Mouse (Mus musculus): ENCODE data around the gene Amigo1. TPM values are rescaled to one million over a fixed set of nuclear protein-coding genes. Genes with fewer than 3 reads are reported as not detected.

Gene Amigo1
- total RNA-seq, 4 experiments from 2014 or later: 30.3 to 36.5 (median 32.6) TPM

DNA sequence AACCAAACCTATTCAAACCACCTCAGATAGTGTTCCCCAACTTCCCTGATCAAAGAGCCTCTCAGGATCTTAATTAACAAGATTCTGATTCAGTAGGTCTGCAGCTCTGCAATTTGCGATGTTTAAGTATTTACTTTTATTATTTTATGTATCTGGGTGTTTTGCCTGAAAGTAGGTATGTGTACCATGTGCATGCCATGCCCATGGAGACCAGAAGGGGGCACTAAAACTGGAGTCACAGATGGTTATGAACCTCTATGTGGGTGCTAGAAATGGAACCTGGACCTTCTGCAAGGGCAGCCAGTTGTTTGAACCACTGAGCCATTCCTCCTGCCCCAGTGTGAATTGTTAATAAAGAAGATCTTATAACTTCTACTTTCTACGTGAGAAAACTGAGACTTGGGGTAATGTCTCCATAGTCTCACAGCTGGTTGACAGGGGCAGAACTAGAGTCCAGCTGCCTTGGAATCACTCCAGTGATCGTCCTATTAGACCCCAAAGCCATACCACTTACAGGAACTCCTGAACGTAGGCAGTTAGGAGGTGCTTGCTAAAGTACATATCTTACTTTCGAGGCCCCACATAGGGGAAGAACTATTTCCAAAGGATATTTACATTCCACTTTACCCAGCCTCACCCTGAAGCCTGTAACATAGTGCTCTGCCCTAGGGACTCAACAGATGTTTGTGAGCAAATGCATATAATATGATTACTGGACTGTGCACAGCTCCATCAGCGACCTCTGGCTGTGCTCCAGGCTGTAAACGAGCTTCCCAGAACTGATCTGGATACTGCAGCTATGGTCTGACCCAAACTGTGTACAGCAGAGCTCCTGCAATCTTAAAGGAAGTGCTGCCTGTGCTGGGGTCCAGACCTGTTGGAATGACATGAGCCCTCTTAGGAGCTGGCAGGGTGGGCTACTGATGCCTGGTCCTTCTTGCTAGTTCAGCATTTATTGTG lies 7.1 kb upstream of the Amigo1 start:
- DNase-seq (ENCODE audit: low spot score in 2 of 2): no peak

DNA sequence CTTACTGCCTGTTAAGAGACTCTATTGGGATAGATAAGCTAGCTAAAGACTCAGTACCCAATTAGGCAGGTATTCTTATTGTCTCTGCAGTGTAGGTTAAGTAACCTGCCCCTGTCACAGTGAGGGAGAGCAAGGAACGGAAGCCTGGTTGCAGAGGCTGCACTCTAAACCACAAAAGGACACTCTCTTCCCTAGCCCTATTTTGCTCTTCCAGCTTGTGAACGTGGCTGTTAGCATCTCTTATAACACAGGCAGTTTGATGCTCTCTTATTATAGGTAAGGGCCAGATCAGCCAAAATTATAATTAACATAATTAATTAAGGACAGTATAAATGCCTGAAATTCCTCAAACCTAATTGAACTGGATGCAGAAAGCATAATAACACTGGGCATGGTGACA lies 5.6 kb upstream of the Amigo1 start:
- DNase-seq (ENCODE audit: low spot score in 2 of 2): no peak

DNA sequence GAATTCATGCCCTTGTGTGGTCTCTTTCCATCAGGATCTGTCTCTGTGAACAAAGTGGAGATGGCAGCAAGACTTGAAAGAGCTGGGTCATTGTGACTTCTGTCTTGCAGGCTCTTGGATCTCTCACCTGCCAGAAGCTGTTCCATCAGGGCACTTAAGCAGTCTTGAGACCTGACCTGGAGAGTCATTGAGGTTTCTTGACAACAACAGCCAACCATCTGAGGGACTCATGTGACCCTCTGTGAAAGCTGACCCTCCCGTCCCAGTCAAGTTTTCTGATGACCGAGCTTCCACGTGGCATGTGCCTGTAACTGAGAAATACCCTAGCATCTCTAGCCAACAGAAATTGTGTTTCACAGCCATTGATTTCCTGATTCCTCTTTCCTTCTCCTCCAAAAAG lies 1.4 kb upstream of the Amigo1 start:
- DNase-seq (ENCODE audit: low spot score in 2 of 2): no peak

DNA sequence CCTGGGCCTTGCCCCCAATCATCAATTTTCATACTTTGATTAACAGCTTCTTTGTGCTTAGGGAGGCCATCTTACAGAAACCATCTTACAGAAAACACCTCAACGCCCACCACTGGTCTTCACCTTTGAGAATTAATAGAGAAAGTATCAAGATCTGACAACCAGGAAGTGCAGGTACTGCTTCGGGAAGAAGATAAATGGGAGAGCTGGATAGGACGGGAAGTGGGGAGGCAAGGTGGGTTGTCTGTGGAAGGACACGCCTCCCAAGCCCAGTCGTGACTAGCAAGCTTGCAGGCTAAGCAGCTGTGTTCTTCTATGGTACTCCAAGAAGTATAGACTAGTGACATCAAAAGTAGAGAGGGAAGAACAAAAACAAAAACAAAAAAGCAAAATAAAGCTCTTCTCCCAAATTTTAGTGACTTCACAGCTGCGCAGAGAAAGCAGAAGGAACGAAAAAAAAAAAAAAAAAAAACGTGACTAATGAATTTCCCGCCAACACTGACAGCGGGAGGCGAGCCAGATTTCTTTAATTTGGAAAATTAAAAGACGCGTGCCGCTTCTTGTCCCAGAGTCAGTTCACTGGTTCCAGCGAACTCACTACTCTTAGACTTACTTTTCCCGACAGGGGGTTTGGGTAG lies 556 bp upstream of the Amigo1 start:
- DNase-seq (ENCODE audit: low spot score in 2 of 2): no peak

DNA sequence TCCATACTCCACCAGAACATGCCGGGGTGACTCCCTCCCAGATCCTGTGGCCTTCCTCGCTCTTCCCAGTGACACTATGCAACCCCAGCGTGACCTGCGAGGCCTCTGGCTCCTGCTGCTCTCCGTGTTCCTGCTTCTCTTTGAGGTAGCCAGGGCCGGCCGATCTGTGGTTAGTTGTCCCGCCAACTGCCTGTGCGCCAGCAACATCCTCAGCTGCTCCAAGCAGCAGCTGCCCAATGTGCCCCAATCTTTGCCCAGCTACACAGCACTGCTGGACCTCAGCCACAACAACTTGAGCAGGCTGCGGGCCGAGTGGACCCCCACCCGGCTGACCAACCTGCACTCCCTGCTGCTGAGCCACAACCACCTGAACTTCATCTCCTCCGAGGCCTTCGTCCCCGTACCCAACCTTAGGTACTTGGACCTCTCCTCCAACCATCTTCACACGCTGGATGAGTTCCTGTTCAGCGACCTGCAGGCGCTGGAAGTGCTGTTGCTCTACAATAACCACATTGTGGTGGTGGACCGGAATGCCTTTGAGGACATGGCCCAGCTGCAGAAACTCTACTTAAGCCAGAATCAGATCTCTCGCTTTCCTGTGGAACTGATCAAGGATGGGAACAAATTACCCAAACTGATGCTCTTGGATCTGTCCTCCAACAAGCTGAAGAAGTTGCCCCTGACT lies 1.1 kb downstream of the Amigo1 start:
- no peak for DNase-seq (ENCODE audit: low spot score in 2 of 2)

DNA sequence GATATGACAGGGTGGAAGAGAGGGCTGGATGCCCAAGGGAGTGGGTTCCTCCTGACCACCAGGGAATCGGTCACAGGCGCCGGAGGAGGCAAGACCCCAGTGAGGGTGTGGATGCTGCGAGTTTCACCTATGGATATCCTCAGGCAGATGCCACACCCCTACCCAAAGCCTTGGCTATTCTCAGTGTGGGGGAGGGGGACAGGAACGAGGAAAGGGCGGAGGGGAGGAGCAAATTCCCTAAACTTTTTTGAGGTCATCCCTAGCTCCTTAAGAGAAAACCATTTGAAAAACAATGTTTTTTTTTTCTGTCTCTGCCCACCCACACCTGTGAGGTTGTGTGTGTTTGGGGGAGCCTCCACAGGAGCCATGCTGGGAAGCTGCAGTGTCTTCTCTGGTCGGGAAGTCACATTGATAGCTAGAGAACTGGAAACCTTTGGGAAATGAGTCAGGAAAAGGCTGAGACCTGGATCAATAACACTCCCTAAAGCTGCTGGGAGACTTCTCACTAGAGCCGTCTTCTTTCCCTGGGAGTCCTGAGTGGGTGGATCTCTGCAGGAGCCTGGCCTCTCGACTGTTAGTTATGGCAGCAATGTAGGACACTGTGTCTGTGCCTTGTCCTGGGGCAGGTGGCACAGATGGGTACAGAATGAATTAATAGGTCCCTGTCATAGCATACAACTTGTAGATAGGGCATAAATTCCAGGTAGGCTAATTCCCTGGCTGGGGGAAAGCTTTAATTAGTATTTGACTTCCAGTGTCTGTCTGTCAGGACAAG lies 2.8 kb downstream of the Amigo1 start:
- DNase-seq (ENCODE audit: low spot score in 2 of 2): no peak

DNA sequence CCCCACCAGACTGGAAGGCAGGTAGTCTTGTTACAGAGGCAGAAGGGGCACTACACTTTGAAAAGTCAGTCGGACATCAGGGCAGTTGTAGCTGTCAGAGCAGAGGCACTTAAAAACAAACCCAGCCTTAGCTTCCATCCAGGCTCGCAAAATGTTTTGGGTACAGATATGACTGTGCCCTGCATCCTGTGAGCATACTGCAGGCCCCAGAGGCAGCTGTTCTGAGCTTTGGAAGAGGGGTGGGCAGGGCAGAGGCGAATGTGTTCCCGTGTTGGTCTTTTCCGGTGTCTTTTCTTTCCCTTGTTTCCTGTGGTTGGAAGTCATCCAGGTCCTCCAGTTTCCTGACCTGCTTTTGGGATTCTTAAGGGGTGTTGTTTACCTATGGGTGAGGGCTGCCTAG lies 3.8 kb downstream of the Amigo1 start:
- DNase-seq (ENCODE audit: low spot score in 2 of 2): no peak

DNA sequence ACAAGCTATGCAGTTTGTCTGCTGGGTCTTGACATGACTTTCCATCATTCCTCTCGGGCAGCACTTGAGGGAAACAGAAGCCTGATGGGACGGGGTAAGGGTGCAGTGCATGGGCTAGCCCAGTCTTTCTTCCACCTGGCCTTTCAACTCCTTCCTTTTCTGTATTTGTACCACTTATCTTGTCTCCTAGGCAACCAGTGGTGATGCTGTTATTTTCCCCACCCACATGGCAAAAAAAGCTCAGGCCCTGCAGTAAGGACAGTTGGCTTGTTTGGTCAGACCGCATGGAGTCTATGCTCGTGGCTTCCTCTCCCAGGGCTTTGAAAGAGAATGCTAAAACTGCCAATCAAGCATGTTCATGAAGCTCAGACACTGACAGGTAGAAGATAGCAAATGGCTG lies 7.6 kb downstream of the Amigo1 start:
- no peak for DNase-seq (ENCODE audit: low spot score in 2 of 2)

DNA sequence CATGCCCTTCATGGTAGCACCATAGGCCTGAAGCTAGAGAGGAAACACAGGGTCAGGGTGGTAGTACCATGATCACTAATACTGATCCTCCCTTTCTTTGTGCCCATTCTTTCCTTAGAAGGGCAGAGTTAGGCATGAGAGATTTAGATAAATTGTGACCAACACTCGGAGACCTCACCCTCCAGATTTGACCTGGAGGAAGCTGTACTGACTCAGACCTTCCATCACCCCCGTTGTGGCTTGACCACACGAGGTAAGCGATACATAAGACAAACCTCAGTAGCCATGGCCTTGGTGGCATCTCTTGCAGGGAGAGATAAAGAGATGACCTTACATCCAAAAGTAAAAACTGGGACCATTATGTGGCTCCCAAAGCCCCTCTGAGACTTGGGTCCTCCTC lies 9.2 kb downstream of the Amigo1 start:
- DNase-seq (ENCODE audit: low spot score in 2 of 2): no peak

DNA sequence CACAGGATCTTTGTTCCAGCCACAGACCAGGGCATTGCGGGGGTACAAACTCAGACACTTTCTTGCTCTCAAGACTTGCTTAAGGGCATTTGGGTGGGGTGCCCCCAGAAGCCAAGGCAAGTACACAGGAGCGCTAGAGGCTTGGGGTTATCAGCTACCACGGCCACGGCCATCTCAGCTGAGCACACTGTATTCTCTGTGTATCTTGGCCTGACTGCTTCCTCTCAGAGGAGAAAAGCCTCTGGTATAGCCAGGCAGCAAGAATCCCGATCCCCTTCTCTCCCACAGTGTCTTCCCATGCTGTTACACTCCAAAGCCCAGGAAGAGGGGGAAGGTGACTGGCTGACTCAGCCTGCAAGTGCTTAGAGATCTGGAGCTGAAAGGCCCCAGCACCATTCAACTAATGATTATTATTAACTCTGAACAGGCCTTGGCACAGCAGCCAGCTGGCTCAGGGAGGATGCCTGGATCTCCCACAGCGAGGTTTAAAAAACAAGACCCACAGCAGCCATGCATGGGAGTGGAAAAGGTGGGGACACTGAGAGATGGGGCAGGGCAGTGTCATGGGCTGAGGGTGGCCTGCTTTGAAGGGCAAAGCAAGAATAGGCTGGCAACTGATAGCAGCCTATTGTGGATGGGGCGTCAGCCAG lies 9.9 kb downstream of the Amigo1 start:
- DNase-seq (ENCODE audit: low spot score in 2 of 2): no peak

DNA sequence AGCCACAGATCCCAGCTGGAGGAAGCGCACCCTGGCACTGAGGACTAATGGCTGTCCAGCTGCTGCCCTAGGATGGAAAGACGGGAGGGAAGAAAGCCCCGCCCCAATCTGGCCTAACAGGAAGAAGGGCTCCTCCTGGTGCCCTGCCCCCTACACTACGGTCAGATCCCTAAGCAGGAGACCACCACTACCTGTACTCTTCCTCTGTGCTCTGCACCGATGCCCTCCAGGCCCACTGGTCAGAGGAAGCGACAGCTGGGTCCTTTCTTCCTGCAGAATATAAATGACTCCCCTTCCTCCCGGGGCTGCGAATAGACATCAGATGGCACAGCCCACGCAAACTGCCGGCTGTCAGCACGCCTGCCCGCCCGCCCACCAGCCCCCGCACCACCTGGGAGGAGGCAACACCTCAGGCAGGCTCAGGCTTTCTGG lies 10.9 kb downstream of the Amigo1 start:
- DNase-seq (ENCODE audit: low spot score in 2 of 2): no peak

DNA sequence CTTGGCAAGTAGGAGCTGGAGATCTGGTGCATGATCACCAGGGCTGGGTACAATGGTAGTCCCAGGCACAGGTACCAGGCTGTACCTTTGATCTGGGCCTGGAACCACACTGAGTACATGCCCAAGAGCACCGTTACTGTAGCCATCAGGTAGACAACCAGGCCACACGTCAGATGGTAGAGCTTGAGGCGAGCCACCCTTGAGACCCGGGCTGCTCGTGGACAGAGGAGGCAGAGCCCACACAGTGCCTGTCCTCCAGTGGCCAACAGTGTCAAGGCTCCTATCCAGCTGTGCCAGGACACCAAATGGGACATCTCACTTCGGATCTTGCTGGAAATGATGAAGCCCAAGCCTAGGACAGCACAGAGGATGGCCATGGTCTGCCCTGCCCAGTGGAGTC lies 13.1 kb downstream of the Amigo1 start:
- no peak for DNase-seq (ENCODE audit: low spot score in 2 of 2)

DNA sequence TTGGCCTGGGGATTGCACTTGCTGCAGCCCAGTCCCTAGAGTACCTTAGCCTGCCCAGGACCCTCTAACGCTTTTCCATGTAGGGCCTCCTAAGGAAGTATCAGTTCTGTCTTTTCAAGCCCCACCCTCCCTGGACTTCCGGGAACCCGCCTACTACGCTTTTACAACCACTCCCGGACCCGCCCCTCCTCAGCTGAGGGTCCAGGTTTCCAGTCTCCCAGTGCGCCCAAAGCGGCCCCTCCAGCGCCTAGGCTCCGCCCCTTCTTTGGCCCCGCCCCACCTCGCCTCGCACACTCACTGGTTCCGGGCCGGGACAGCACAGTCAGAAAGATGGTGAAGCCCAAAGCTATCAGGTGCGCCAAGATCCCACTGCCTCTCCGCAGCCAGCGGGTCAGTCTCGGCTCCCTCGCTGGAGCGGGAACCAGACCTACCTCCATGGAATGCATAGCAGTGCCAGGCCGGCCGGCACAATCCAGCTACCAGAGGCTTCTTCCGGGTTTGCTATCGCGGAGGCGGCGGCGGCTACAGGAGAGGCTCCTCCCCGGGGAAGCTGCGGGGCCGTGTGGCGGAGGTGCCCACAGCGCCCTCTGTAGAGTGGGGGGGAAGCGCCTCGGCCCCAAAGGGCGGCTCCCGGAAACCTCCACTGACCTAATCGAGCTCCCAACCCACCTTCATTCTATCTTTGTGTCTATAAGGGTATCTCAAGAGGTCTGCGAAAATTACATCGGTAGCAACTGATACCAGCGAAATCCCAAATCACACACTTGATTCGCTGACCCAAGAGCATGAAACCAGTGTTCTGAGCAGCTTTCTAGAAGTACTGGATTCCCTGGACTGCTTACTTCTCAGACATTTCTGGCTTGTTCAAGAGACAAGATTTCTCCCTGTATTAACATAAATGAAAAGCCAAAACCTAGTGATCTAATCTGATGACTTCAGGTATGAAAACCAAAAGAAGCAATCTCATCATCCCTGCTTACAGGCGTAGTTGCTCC lies 14.5 kb downstream of the Amigo1 start, which contains the start of gene Cyb561d1:
Cyb561d1 (minus strand) TSS at position 884 of the 995 bp plus-strand sequence.
- peak; percentile 93 for DNase-seq (ENCODE audit: low spot score in 2 of 2)

DNA sequence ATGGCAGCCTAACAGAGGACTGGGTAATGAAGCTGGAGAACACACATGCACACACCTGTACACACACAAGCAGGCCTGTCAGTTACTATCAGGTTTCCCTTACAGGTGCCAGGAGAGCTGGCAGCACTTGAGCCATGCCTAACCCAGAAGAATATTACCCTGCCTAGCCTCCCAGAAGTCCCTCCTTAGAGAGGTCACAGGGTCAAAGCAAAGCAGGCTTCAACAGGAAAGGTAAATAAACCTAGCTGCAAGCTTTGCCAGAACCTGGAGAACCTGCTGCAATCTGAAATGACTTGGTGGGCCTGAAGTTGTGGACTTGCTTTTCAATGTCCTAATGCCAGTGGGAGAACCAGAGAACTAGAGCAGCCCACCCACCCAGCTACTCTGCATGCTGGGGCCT lies 16.4 kb downstream of the Amigo1 start:
- no peak for DNase-seq (ENCODE audit: low spot score in 2 of 2)

DNA sequence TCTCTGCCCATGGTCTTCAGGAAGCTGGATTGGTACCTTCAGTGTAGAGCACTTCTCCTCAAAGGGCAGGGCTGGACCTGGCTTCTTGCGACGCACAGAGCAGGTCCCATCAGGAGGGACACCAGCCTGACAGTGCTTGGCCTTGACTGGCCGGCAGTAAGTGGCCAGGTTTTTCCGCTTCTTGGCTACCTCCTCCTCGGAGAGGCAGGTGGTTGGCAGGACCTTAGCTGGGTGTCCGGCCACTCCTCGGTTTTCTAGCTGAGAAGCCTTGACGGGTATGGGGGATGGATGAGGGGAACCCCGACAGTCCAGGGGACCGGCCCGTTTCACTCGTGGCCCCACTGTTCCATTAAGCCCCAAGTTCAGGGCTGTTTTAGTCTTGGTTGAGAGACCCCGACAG lies 17.1 kb downstream of the Amigo1 start:
- DNase-seq (ENCODE audit: low spot score in 2 of 2): no peak

DNA sequence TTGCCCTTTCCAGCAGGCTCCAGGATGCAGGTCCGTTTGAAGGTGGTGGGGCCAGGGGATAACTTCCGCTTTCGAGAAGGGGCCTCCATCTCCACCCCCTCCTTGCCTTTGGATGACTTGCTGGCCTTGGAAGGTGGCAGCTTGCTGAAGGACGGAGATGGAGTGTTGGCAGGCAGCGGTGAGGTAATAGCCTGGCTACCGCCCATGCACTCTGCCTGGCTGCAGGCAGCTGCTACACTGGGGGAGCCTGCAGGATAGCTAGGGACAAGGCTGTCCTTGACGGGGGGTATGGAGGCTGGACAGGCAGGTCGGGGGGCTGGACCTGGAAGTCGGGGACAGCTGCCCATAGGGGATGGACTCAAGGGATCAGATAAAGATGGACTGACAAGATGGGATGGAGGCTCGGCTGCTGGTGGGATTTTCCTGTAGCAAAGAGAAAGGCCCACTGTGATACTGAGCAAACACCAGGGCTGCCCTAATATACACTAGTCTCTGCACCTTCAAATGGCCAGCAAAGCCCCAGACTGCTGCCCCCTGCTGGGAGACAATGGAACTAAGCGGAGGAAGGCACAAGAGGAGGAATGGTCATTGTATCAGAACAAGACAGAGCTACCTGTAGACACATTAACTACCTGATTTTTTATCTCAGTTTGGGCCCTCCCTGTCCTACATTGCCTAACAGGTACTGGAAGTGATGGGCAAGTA lies 17.6 kb downstream of the Amigo1 start:
- peak; percentile 71 to 76 for DNase-seq (ENCODE audit: low spot score in 2 of 2)

DNA sequence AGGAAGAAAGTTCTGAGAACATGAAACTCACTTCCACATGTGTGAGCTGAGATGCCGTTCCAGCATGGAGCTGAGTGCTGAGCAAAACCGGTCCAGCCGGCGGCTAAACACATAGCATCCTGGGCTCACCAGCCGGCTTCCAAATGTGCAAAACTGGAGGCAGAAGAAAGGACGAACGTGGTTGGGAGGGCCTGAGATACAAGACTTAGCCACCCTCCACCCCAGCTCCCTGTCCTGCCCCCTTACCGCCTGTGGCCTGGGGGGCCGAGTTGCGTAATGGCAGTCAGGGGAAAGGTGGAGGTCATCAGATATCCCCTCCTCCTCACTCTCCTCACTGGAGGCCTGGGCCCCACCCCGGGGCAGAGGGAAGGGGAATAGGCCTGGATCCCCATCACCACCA lies 18.3 kb downstream of the Amigo1 start:
- no peak for DNase-seq (ENCODE audit: low spot score in 2 of 2)

DNA sequence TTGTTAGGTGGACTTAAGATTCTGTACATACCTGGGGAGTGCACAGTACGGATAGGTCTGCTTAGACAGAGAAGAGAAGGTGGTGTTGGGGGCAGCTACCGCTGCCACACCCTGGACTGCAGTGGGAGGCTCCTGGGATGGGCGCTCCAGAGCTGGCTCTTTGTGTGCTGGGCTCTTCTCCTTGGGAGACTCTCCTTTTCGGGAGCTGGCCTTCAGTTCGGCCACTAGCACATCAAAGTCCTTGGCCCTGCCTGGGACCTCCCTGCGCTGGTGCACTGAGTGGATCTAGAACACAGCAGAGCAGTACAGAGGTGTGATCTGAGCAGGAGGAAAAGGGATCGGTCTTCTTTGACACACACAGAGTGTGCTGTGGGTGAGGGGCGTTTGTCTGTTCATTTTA lies 19.5 kb downstream of the Amigo1 start:
- no peak for DNase-seq (ENCODE audit: low spot score in 2 of 2)
